22 mouse cellular contexts compared by ENCODE assay signal in genomic region chr8:112111950-112112349, GRCm38 (mm10).
DNase-seq lines count a peak whose midpoint lies in the region.
"Had no signal": no experiment of that assay in that cellular context is flagged by ENCODE, and none has a peak within 500 bp of the region (broad histone marks: within the 10 kb centered on the region; RNA-seq: fewer than 3 reads in every experiment).

No protein-coding gene starts in this region.

- no peaks in the 10 kb centered on the region for H3K9me3 ChIP-seq in heart, embryonic 10.5 days
- H3K9me3 ChIP-seq: embryonic facial prominence, embryonic 10.5 days; embryonic facial prominence, embryonic 15.5 days; heart, embryonic 15.5 days; lung, embryonic 15.5 days had no signal

- DNase-seq in gastrocnemius, adult 18-20 months (ENCODE audit: low spot score): peak; percentile 7
- DNase-seq in gastrocnemius, postnatal 10 days: no peak
- peak; percentile 31 for DNase-seq in heart, adult 8-10 months (ENCODE audit: low spot score)
- DNase-seq in heart, embryonic 10.5 days (ENCODE audit: low spot score): no peak
- DNase-seq in lung, postnatal 36 days: peak; percentile 18
- no peak for DNase-seq in lung, postnatal 14 days
- no peak for DNase-seq in spleen, adult 18-20 months
- DNase-seq: cerebellum, adult 2 months; cerebellum, postnatal 25 days; kidney, adult 9 months; kidney, postnatal 10 days; layer of hippocampus, postnatal 36 days; left cerebral cortex, postnatal 4 days; right cerebral cortex, postnatal 25 days; thymus, postnatal 14 days had no signal

- H3K4me1 ChIP-seq in heart, embryonic 10.5 days: no peaks in the 10 kb centered on the region
- H3K4me1 ChIP-seq: embryonic facial prominence, embryonic 10.5 days; embryonic facial prominence, embryonic 15.5 days; forebrain, embryonic 13.5 days; heart, embryonic 15.5 days; lung, embryonic 15.5 days had no signal

- no peak overlapping the region for H3K27ac ChIP-seq in heart, embryonic 10.5 days
- H3K27ac ChIP-seq: embryonic facial prominence, embryonic 10.5 days; embryonic facial prominence, embryonic 15.5 days; forebrain, embryonic 13.5 days; heart, embryonic 15.5 days; hindbrain, embryonic 14.5 days; liver, embryonic 14.5 days; lung, embryonic 15.5 days had no signal

- no peak overlapping the region for H3K4me3 ChIP-seq in heart, embryonic 10.5 days
- H3K4me3 ChIP-seq: embryonic facial prominence, embryonic 10.5 days; embryonic facial prominence, embryonic 15.5 days; forebrain, embryonic 13.5 days; heart, embryonic 15.5 days; lung, embryonic 15.5 days had no signal

- WGBS in heart, embryonic 10.5 days: 54% methylated on average over 2 of the region's 2 CpGs

- H3K36me3 ChIP-seq in heart, embryonic 10.5 days: no peaks in the 10 kb centered on the region
- H3K36me3 ChIP-seq: embryonic facial prominence, embryonic 10.5 days; embryonic facial prominence, embryonic 15.5 days; heart, embryonic 15.5 days; lung, embryonic 15.5 days had no signal

- H3K27me3 ChIP-seq in heart, embryonic 10.5 days (ENCODE audit: insufficient read depth, poor library complexity, severe bottlenecking): no peaks in the 10 kb centered on the region
- H3K27me3 ChIP-seq: embryonic facial prominence, embryonic 15.5 days; forebrain, embryonic 13.5 days; heart, embryonic 15.5 days; lung, embryonic 15.5 days had no signal

Comparison
In these comparisons a context has a peak if more than half of its experiments do, and no peak if none do; other contexts are left out.
1. DNase-seq: peak in gastrocnemius, adult 18-20 months (single experiment), heart, adult 8-10 months (single experiment) and lung, postnatal 36 days (single experiment); none in gastrocnemius, postnatal 10 days (single experiment), heart, embryonic 10.5 days (single experiment), lung, postnatal 14 days (single experiment) and spleen, adult 18-20 months (0 of 2).